Mouse (Mus musculus) stomach, postnatal 0 days (tissue): ENCODE results near the gene Syngr2.

Experiments used
- CTCF ChIP-seq: IDR thresholded peaks from 2 replicates; pipeline ENCODE4 v1.5.1; 2016; ENCODE audit warnings: antibody characterized with exemption, low read depth, mild to moderate bottlenecking, moderate library complexity
- EP300 ChIP-seq: optimal IDR thresholded peaks from 2 replicates; pipeline ENCODE3; 2016; ENCODE audit warnings: antibody characterized with exemption

- TF ChIP-seq CTCF (no peak), EP300 (no peak)
Observed at GRCm38 (mm10) chr11:117839021-117839420, 29.6 kb downstream of the Syngr2 start.
